Mouse (Mus musculus) hindbrain, embryonic 13.5 days (tissue): ENCODE data around the gene Timp2. TPM values are rescaled to one million over a fixed set of nuclear protein-coding genes. Genes with fewer than 3 reads are reported as not detected.
A peak's percentile ranks its signal among the peaks of the same experiment; 100 is the strongest.

Experiments used
- ATAC-seq: fragments of 200-750 bp; cut with Nextera tagmentation; 2 replicates; pipeline ENCODE4 v1.8.0; 2017; ENCODE audit warnings: moderate TSS enrichment; ENCODE audit not compliant: low FRiP score
- H3K27ac ChIP-seq: fragments of 300-500 bp; sonication (generic); 2 replicates; pipeline ENCODE4 v1.5.1; 2015; ENCODE audit warnings: inconsistent platforms, mild to moderate bottlenecking, moderate library complexity
- H3K27me3 ChIP-seq: fragments of 300-500 bp; sonication (generic); 2 replicates; pipeline ENCODE4 v1.6.1; 2015; ENCODE audit warnings: mild to moderate bottlenecking, inconsistent platforms
- H3K36me3 ChIP-seq: fragments of 300-500 bp; sonication (generic); 2 replicates; pipeline ENCODE4 v1.6.1; 2015; ENCODE audit warnings: mild to moderate bottlenecking, inconsistent platforms
- H3K4me1 ChIP-seq: fragments of 300-500 bp; sonication (generic); replicated peaks from 2 replicates; pipeline ENCODE4 v1.6.1; 2015; ENCODE audit warnings: inconsistent platforms
- H3K4me2 ChIP-seq: fragments of 300-500 bp; sonication (generic); 2 replicates; pipeline ENCODE4 v1.6.1; 2015; ENCODE audit warnings: inconsistent platforms, mild to moderate bottlenecking, moderate library complexity
- H3K4me3 ChIP-seq: fragments of 300-500 bp; sonication (generic); 2 replicates; pipeline ENCODE4 v1.5.1; 2015; ENCODE audit warnings: mild to moderate bottlenecking, inconsistent platforms
- H3K9ac ChIP-seq: fragments of 300-500 bp; sonication (generic); 2 replicates; pipeline ENCODE4 v1.6.1; 2015; ENCODE audit warnings: mild to moderate bottlenecking, inconsistent platforms
- H3K9me3 ChIP-seq: fragments of 300-500 bp; sonication (generic); 2 replicates; pipeline ENCODE4 v1.6.1; 2016; ENCODE audit warnings: inconsistent platforms
- WGBS: fragments of 180-500 bp; shearing (Covaris S2); methylation state at CpG from one replicate; pipeline ENCODE4 v1.1.7; 2015; 5-methylcytosine and 5-hydroxymethylcytosine counted together
- polyA plus RNA-seq: library from polyadenylated mRNA; unstranded; fragments of >200 nt; fragmentation: Nextera tagmentation; extraction: Ambion mirVana; gene quantifications from 2 replicates; pipeline ENCODE4 v1.2.1, GENCODE M21; 2015

Timp2 gene
- polyA plus RNA-seq, 1 experiment from 2014 or later = 45.7 TPM

DNA sequence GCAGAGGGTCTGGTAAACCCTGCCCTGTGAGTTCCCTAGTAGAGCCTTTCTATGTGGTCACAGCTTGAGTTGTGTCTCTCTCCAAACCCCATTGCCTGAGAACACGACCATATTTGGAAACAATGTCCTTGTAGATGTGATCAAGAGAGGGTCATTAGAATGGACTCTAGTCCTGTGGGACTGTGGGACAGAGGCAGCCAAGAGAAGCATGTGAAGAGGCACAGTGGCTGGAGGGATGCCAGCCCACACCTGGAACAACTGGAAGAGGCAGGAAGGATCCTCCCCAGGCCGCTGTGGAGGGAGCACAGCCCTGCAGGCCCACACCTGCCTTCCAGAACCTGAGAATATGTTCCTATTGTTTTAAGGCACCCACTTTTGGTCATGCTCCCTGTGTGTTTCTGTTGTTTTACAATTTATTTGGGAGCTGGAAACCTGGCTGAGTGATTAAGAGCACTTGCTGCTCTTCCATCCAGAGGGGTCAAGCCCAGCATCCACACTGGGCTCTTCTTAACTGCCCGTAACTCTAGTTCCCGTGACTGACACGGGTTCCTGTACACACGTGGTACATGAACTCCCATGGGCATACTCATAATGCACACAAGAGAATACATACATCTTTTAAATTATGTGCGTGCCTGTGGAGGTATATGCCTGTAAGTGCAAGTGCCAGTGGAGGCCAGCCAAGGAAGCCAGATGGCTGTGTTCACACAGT, 101.9 kb downstream of the Timp2 start:
- no peak overlapping the region for H3K9ac ChIP-seq
- 79% methylated on average over 7 of the region's 7 CpGs for WGBS
- H3K4me3 ChIP-seq = no peak overlapping the region
- H3K36me3 ChIP-seq = peaks cover 27% of the 10 kb centered on the region
- H3K4me2 ChIP-seq = no peak overlapping the region
- peaks cover 24% of the 10 kb centered on the region for H3K4me1 ChIP-seq
- peak overlapping the region; percentile 86 for H3K27ac ChIP-seq
- ATAC-seq = 0 out of 2 replicates have a peak, but pooled peaks have one; percentile 15
- no peaks in the 10 kb centered on the region for H3K9me3 ChIP-seq
- H3K27me3 ChIP-seq = no peaks in the 10 kb centered on the region

Other genes starting within 250 kb of the Timp2 start
- gene Dnah17, start 225.1 kb downstream of the Timp2 start, polyA plus RNA-seq = 0.30 and 0.32 TPM in 2 replicates
- 24.0 and 24.4 TPM in 2 replicates for gene Cyth1, start 107.1 kb downstream of the Timp2 start, polyA plus RNA-seq
- 16.0 and 17.6 TPM in 2 replicates for gene Usp36, start 65.5 kb downstream of the Timp2 start, polyA plus RNA-seq
- gene Cep295nl, start 13.2 kb downstream of the Timp2 start, polyA plus RNA-seq = 0.22 and 0.26 TPM in 2 replicates
- gene Lgals3bp, start 46.4 kb upstream of the Timp2 start, polyA plus RNA-seq = 2.9 and 4.8 TPM in 2 replicates
- 24.4 and 24.9 TPM in 2 replicates for gene Cant1, start 63.3 kb upstream of the Timp2 start, polyA plus RNA-seq
- gene C1qtnf1, start 72.5 kb upstream of the Timp2 start, polyA plus RNA-seq = 2.8 and 3.4 TPM in 2 replicates
- 7.0 and 7.1 TPM in 2 replicates for gene Engase, start 121.1 kb upstream of the Timp2 start, polyA plus RNA-seq